Mouse (Mus musculus) embryonic facial prominence, embryonic 11.5 days (tissue): Measurements from ENCODE around the gene Thrsp. TPM values are rescaled to one million over a fixed set of nuclear protein-coding genes. Genes with fewer than 3 reads are reported as not detected.

Experiments used
- ATAC-seq: fragments of 200-750 bp; cut with Nextera tagmentation; replicated peaks from 2 replicates; pipeline ENCODE4 v1.8.0; 2017; ENCODE audit warnings: low read depth; ENCODE audit not compliant: insufficient number of reproducible peaks, low FRiP score, low TSS enrichment
- DNase-seq: peaks from one replicate; pipeline ENCODE4 v3.0.0-alpha.2; 2015; ENCODE audit warnings: low spot score
- H3K27ac ChIP-seq: fragments of 300-500 bp; sonication (generic); replicated peaks from 2 replicates; pipeline ENCODE4 v1.5.1; 2014; ENCODE audit warnings: mild to moderate bottlenecking, low read depth, low read length, control low read depth
- H3K27me3 ChIP-seq: fragments of 300-500 bp; sonication (generic); 2 replicates; pipeline ENCODE4 v1.6.1; 2014; ENCODE audit warnings: mild to moderate bottlenecking, low read length, moderate library complexity, mixed read lengths; ENCODE audit not compliant: control insufficient read depth, insufficient read depth
- H3K36me3 ChIP-seq: fragments of 300-500 bp; sonication (generic); replicated peaks from 2 replicates; pipeline ENCODE4 v1.6.1; 2014; ENCODE audit warnings: low read depth, mild to moderate bottlenecking, low read length, moderate library complexity, mixed read lengths; ENCODE audit not compliant: control insufficient read depth, insufficient read depth
- H3K4me1 ChIP-seq: fragments of 300-500 bp; sonication (generic); 2 replicates; pipeline ENCODE4 v1.6.1; 2014; ENCODE audit warnings: low read length, mixed read lengths; ENCODE audit not compliant: control insufficient read depth, insufficient read depth
- H3K4me2 ChIP-seq: fragments of 300-500 bp; sonication (generic); 2 replicates; pipeline ENCODE4 v1.6.1; 2014; ENCODE audit warnings: low read depth, mild to moderate bottlenecking, control low read depth, low read length, moderate library complexity
- H3K4me3 ChIP-seq: fragments of 300-500 bp; sonication (generic); 2 replicates; pipeline ENCODE4 v1.5.1; 2014; ENCODE audit warnings: low read depth, low read length, control low read depth
- H3K9ac ChIP-seq: fragments of 300-500 bp; sonication (generic); replicated peaks from 2 replicates; pipeline ENCODE4 v1.6.1; 2014; ENCODE audit warnings: mild to moderate bottlenecking, control low read depth, low read length
- H3K9me3 ChIP-seq: fragments of 300-500 bp; sonication (generic); replicated peaks from 2 replicates; pipeline ENCODE4 v1.6.1; 2016; ENCODE audit warnings: mild to moderate bottlenecking, low read length, inconsistent platforms, mixed read lengths; ENCODE audit not compliant: control insufficient read depth
- WGBS: fragments of 180-500 bp; shearing (Covaris S2); extraction: QIAGEN DNeasy Blood & Tissue Kit; methylation state at CpG from one replicate; pipeline ENCODE4 v1.1.7; 2014; 5-methylcytosine and 5-hydroxymethylcytosine counted together
- polyA plus RNA-seq: library from polyadenylated mRNA; unstranded; fragments of >200 nt; fragmentation: Nextera tagmentation; extraction: Ambion mirVana; gene quantifications from 2 replicates; pipeline ENCODE4 v1.2.1, GENCODE M21; 2014

The Thrsp gene
- polyA plus RNA-seq, 1 experiment from 2014 or later = not detected

- H3K4me3 ChIP-seq = no peak overlapping the region
- no peaks in the 10 kb centered on the region for H3K27me3 ChIP-seq
- peaks cover 14% of the 10 kb centered on the region for H3K36me3 ChIP-seq
- H3K9me3 ChIP-seq = no peaks in the 10 kb centered on the region
- ATAC-seq = no peak
- H3K27ac ChIP-seq = no peak overlapping the region
- no peak for DNase-seq
- no peaks in the 10 kb centered on the region for H3K4me1 ChIP-seq
- WGBS = 95% methylated on average over 8 of the region's 8 CpGs
- H3K4me2 ChIP-seq = no peak overlapping the region
- H3K9ac ChIP-seq = no peak overlapping the region
Measured at GRCm38 (mm10) chr7:97382661-97383060, 34.9 kb downstream of the Thrsp start.

- H3K4me1 ChIP-seq = no peaks in the 10 kb centered on the region
- no peak for DNase-seq
- no peak overlapping the region for H3K27ac ChIP-seq
- 92% methylated on average over 5 of the region's 5 CpGs for WGBS
- no peak for ATAC-seq
- no peak overlapping the region for H3K9ac ChIP-seq
- no peaks in the 10 kb centered on the region for H3K9me3 ChIP-seq
- no peak overlapping the region for H3K4me3 ChIP-seq
- H3K36me3 ChIP-seq = peaks cover 14% of the 10 kb centered on the region
- H3K4me2 ChIP-seq = no peak overlapping the region
- H3K27me3 ChIP-seq = no peaks in the 10 kb centered on the region
Measured at GRCm38 (mm10) chr7:97380500-97381123, 36.9 kb downstream of the Thrsp start.

GRCm38 (mm10) chr7:97379304-97379703, 38.2 kb downstream of the Thrsp start:
- Histone ChIP-seq H3K27me3 (no peaks in the 10 kb centered on the region), H3K9ac (no peak overlapping the region), H3K9me3 (no peaks in the 10 kb centered on the region), H3K36me3 (peaks cover 14% of the 10 kb centered on the region), H3K4me1 (no peaks in the 10 kb centered on the region), H3K4me2 (no peak overlapping the region), H3K27ac (no peak overlapping the region), H3K4me3 (no peak overlapping the region)
- ATAC-seq = no peak
- 96% methylated on average over 5 of the region's 5 CpGs for whole genome bisulfite sequencing
- DNase-seq = no peak

GRCm38 (mm10) chr7:97375906-97376305, 41.6 kb downstream of the Thrsp start:
- ATAC-seq = no peak
- H3K9ac ChIP-seq = no peak overlapping the region
- H3K36me3 ChIP-seq = peaks cover 9% of the 10 kb centered on the region
- no peaks in the 10 kb centered on the region for H3K4me1 ChIP-seq
- WGBS = 84% methylated on average over 2 of the region's 2 CpGs
- no peak overlapping the region for H3K4me2 ChIP-seq
- no peaks in the 10 kb centered on the region for H3K9me3 ChIP-seq
- DNase-seq = no peak
- no peak overlapping the region for H3K4me3 ChIP-seq
- H3K27ac ChIP-seq = no peak overlapping the region
- H3K27me3 ChIP-seq = no peaks in the 10 kb centered on the region

- Histone ChIP-seq H3K4me1 (no peaks in the 10 kb centered on the region), H3K9me3 (no peaks in the 10 kb centered on the region), H3K27ac (no peak overlapping the region), H3K4me3 (no peak overlapping the region), H3K36me3 (peaks cover 5% of the 10 kb centered on the region), H3K4me2 (no peak overlapping the region), H3K9ac (no peak overlapping the region), H3K27me3 (no peaks in the 10 kb centered on the region)
- WGBS = 96% methylated on average over 9 of the region's 9 CpGs
- no peak for DNase-seq
- ATAC-seq = no peak
Measured at GRCm38 (mm10) chr7:97375101-97375500, 42.4 kb downstream of the Thrsp start.

- Histone ChIP-seq H3K9me3 (no peaks in the 10 kb centered on the region), H3K4me3 (no peak overlapping the region), H3K36me3 (no peaks in the 10 kb centered on the region), H3K4me1 (no peaks in the 10 kb centered on the region), H3K27ac (no peak overlapping the region), H3K9ac (no peak overlapping the region), H3K27me3 (no peaks in the 10 kb centered on the region), H3K4me2 (no peak overlapping the region)
- no peak for DNase-seq
- ATAC-seq = no peak
- 65% methylated on average over 1 of the region's 1 CpGs for WGBS
Measured at GRCm38 (mm10) chr7:97365887-97366286, 51.6 kb downstream of the Thrsp start.

Other genes with a start within 250 kb of the Thrsp start
- gene Usp35, start 85.7 kb downstream of the Thrsp start, polyA plus RNA-seq = 1.2 and 3.0 TPM in 2 replicates
- 5.0 TPM in 2 replicates for gene Kctd21, start 85.4 kb downstream of the Thrsp start, polyA plus RNA-seq
- 39.7 and 41.8 TPM in 2 replicates for gene Alg8, start 46.1 kb downstream of the Thrsp start, polyA plus RNA-seq
- gene Ndufc2, start 17.7 kb downstream of the Thrsp start, polyA plus RNA-seq = 352 and 383 TPM in 2 replicates
- gene Kctd14, start 33.6 kb upstream of the Thrsp start, polyA plus RNA-seq = 0.55 and 1.1 TPM in 2 replicates
- gene Ints4, start 63.2 kb upstream of the Thrsp start, polyA plus RNA-seq = 70.1 and 79.4 TPM in 2 replicates
- 37.2 and 43.5 TPM in 2 replicates for gene Aamdc, start 161.8 kb upstream of the Thrsp start, polyA plus RNA-seq
- 26.0 and 26.8 TPM in 2 replicates for gene Rsf1, start 162.2 kb upstream of the Thrsp start, polyA plus RNA-seq